Mouse (Mus musculus): ENCODE data around the gene Lzts2.

Lzts2 gene

GRCm38 (mm10) chr19:45003740-45004516 lies 10.3 kb upstream of the Lzts2 start:
- no peak for DNase-seq

DNA sequence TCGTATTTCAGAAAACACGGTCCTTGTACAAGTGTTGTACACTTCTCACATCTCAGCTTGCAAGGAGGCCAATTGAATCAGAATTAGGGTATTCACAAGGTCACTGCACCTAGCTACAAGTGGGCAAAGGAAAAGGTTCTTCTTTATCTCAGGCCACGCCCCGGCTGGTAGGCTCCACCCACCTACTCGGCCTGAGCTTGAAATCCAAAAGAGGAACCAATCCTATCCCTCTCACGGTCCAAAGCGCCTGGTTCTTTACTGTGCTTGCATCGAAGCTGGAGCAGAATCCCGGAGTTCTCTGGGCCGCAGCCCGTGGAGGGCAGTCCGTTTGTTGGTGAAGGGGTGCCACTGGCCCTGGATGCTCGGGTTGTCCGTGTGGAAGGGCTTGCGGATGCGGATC lies 8.8 kb upstream of the Lzts2 start, which contains the start of gene Twnk:
Gene Twnk (plus strand): TSS at position 220 of the 400 bp plus-strand sequence.
- no peak for DNase-seq

DNA sequence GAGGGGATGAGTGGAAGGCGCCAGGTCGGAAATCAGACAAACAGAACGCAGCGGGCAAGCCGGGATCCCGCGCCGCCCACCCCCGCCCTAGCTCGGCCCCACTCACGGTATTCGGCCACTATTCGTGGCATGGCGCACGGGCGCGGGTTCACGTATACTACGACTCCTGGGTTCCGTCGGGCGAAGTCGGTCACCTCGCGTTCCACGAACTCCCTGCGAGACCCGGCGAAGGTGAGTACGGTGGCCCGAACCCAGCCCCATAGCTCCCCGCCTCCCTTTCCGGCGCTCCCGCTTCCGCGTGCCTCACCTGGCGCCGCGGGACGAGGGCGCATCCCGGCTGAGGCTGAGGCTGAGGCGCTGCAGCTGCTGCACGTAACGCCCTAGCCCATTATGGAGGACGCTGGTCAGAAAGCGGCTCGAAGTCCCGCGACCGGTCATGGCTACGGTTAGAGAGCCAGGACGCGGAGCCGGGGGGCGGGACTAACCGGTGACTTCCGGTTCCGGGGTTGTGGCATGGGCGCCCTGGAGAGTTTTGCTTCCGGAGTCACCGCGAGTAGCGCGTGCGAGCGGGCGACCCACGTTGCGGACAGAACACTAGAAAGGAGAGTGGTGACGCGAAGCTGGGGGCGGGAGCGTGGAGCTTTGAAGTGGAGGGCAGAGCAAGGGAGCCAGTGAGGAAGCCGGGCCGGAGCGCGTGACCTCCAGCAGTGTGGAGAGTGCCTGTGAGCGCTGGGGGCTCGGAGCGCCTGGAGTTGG lies 8.1 kb upstream of the Lzts2 start, which contains the start of gene Mrpl43:
Gene Mrpl43 (minus strand): TSS at position 486 of the 756 bp plus-strand sequence.
- peak; percentile 95 for DNase-seq

- no peak for DNase-seq
Measured at GRCm38 (mm10) chr19:45007021-45007420, 7.2 kb upstream of the Lzts2 start.

DNA sequence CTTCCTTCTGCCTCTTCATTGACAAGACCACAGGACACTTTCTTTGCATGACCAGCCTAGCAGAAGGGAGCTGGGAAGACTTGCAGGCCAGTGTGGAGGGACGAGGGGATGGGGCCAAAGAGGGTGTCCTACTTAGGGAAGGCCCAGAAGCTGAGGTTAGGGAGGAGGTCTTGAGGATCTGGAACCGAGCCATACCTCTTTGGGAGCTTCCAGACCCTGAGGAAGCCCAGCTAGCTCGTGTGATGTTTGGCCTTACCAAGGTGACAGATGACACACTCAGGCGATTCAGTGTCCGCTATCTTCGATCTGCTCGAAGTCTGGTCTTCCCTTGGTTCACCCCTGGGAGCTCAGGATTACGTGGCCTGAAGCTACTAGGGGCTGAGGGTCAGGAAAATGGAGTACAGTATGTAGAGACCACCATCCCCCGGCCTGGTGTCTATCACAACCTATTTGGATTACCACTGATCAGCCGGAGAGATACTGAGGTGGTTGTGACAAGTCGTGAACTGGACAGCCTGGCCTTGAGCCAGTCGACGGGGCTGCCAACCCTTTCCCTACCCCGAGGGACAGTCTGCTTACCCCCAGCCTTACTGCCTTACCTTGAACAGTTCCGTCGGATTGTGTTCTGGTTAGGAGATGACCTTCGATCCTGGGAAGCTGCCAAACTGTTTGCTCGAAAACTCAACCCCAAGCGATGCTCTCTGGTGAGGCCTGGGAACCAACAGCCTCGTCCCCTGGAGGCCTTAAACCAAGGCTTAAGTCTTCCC lies 6.6 kb upstream of the Lzts2 start:
- DNase-seq: no peak

GRCm38 (mm10) chr19:45010646-45011045 lies 3.6 kb upstream of the Lzts2 start:
- no peak for DNase-seq

GRCm38 (mm10) chr19:45012219-45012618 lies 2.0 kb upstream of the Lzts2 start:
- DNase-seq: no peak

DNA sequence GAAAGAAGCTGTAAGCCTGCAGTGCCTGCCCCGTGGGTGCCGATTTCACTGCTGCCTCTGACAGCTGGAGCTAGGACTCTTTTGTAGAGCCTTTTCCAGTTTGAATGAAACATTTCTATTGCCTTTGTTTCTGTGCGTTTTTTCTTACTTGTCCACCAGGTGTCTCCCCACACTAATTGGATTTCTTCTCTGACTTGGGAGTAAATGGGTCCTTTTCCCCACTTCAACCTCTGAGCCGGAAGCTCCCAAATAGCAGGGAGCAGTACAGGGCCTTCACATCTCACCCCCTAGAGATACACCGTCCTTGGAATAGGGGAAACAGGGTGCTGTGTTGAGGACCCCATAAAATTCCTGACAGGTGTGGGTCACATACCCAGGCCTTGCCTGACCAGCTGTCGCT lies 1.6 kb upstream of the Lzts2 start:
- no peak for DNase-seq

DNA sequence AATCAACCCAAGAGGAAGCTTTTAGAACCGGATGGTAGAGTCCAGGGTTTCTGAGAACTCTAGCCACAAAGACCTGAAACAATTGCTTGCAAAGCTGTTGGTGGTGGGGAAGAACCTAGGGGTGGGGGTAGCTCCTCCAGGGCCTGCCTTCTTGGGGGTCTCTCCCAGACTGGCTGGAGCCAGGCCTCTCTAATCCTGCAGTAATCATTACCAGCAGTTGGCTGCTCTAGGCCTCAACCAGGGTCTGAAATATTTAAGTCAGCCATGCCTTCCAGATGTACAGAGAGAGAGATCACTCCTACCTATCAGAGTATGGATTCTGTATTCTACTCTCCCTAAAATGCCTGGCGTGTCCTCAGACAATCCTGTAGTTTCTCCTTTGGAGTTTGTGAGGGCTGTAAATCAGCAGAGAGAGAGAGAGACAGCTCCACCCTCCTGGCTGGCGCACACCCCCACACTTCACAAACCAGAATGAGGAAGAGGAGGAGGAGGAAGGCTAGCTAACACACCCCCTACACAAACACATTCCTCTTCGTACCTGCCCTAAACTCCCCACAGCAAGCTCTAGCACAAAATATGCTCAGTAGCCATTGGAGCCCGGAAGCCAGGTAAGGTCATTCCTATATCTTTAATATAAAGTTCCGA lies 511 bp upstream of the Lzts2 start:
- DNase-seq: no peak

DNA sequence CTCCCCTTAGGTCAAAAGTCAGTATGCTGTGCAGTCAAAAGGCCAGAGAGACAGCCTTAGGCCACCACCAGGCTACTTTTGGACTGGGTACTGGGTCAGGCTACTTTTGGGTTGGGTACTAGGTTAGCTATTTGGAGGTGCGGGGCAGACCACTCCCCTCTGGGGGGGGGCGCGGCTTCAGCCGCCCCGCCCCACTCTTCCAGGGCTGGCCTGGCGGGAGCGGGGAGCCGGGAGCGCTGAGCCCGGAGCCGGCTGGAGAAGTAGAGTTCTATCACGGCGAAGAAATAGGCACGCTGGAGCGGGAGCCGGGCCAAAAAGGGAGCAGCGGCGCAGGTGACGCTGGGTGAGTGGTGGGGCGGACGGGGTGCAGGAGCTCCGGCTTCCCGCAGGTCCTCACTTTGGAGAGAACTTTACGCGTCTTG lies 778 bp downstream of the Lzts2 start:
- peak; percentile 40 for DNase-seq

DNA sequence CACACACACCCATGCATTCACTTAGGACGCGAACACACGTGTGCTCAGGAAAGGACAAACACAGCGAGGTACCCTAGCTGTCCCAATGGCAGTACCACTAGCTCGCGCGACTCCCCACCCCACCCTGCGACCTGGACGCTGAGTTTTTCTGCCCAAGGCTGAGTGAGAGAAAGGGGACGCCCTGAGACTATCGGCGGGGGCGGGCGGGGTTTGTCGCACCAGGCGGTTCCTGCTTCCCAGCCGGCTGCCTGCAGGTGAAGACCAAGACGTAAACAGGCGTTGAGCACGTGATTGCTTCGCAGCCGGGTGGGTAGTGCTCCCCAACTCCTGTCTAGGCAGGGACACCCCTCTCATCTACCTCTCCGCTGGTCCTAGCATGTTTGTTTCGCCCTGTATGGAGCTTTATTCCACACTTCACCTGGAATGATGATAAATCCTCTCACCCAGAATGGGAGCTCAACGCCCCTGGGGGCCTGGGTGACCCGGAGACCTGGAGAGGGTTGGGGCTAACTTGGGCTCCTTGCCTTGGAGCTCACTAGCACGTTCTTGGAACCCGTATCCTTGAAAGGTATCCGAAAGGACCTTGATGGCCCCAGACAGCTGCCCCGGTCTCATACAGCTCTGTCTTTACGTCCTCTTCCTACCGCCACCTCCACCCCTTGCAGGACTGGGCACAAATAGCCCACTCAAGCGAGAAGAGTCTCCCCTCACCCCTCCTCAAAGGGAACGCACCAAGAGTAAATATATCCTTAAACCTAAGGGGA lies 1.5 kb downstream of the Lzts2 start:
- DNase-seq: peak; percentile 53

DNA sequence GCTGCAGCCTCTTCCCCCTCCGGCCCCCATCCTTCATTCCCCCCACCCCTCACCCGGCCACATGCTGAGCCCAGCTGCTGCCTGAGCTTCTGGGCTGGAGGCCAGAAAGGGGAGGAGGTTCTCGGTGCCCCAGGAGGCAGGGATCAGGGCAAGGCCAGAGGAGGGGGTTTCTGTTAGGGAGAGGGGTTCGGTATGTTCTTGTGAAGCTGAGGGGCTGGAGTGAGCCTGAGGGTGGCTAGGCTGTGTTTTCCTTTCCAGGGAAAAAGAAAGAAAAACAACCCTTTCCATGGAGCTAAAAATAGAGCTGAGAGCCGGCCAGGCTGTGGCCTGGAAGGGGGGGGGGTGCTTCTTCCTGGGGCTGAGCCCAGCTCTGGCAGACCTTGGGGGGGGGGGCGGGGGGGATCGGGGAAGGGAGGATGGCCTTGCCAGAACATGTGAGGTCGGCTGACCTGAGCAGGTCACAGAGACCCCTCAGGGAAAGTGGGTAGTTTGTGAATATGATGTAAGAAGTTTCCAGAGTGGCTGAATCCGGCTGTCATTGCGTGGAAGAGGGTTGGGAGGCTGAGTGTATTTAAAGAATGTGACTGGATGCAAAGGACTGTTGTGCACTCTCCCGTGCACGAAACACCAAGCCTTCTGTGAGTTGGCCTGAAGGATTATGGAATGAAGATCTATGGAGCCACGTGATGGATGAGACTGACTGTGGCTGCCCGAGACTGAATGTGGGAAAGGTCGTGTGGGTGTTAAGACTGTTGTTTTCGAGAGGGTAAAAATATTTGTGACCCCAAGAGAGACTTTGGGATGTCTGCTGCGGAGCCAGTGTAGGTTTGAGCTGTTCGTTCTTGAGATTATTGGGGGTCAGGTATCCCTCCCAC lies 2.4 kb downstream of the Lzts2 start:
- peak; percentile 55 for DNase-seq

GRCm38 (mm10) chr19:45017216-45017771 lies 3.1 kb downstream of the Lzts2 start:
- peak; percentile 74 for DNase-seq

DNA sequence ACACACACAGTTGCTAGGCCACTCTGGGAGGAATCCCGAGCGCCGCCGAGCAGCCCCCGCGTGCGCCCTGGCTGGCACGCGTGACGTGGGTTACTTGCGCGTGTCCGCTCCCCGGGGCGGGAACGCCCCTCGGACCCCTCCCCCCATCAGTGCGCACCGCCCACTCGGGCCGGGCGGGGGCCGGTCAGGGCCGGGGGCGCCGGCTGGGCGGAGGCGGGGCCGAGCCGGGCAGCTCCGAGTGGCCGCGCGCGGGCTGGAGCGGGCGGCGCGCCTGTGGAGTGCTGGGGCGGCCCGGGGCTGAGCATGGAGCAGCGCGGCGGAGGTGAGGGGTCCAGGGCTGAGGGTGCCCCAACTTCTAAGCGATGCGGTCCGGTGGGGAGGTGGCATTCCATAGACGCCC lies 3.7 kb downstream of the Lzts2 start:
- peak; percentile 83 for DNase-seq

- DNase-seq: no peak
Measured at GRCm38 (mm10) chr19:45018351-45018831, 4.2 kb downstream of the Lzts2 start.

DNA sequence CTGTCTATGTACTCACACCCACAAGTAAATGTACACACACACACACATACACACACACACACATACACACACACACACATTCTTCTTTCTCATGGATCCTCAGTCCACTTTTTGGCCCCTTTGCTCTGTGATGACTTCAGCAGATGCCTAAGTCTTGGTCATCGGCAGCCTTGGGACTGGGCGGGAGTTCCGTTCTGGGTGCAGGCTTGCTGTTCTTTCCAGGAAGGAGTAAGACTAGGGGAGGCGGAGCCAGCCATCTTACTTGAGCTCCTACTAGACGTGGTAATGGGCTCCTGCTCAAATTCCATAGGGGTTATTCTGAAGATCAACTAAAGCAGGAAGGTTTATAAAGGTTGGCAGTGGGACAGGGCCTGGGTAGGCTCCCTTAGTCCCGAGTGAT lies 6.1 kb downstream of the Lzts2 start:
- no peak for DNase-seq

GRCm38 (mm10) chr19:45021362-45021761 lies 7.1 kb downstream of the Lzts2 start:
- DNase-seq: no peak

DNA sequence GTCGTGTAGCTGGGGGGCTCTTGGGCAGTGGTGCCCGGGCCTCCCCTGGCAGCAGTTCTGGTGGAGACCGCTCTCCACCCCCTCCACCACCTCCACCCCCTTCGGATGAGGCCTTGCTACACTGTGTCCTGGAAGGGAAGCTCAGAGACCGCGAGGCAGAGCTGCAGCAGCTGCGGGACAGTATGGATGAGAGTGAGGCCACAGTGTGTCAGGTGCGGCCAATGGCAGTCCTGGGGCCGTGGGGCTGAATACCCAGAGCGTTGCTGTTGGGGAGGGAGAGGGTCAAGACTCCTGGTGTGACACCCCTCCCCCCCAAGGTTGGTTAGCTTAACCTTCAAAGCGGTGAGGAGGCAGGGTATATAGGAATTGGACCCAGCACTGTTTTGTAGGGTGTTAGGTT lies 9.8 kb downstream of the Lzts2 start:
- DNase-seq: no peak

DNA sequence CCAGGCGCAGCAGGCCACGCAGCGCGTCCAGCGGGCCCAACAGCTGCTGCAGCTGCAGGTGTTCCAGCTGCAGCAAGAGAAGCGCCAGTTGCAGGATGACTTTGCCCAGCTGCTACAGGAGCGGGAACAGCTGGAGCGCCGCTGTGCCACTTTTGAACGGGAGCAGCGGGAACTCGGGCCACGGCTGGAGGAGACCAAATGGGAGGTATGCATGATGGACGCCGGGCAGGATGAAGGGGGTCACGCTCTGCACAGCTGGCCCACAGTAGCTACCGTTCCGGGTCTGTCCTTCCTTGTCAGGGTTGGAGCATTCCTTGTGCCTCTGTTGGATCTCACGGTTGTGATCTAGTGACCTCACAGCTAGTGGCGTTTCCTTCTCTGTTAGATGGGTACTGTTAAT lies 10.6 kb downstream of the Lzts2 start:
- no peak for DNase-seq

DNA sequence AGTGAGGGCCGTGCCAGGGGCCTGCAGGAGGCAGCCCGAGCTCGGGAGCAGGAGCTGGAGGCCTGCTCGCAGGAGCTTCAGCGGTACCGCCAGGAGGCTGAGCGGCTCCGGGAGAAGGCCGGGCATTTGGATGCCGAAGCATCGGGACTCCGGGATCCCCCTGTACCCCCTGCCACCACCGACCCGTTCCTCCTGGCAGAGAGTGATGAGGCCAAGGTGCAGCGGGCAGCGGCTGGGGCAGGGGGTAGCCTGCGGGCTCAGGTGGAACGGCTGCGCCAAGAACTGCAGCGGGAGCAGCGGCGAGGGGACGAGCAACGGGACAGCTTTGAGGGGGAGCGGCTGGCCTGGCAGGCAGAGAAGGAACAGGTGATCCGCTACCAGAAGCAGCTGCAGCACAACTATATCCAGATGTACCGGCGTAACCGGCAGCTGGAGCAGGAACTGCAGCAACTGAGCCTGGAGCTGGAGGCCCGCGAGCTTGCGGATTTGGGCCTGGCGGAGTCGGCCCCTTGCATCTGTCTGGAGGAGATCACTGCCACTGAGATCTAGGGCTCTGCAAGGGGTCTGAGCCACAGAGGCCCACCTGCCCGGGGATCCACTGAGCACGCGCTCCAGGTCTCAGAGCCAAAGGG lies 11.8 kb downstream of the Lzts2 start:
- DNase-seq: no peak
